Comparison of ENCODE assay signal across 7 mouse cellular contexts in the genomic region with DNA sequence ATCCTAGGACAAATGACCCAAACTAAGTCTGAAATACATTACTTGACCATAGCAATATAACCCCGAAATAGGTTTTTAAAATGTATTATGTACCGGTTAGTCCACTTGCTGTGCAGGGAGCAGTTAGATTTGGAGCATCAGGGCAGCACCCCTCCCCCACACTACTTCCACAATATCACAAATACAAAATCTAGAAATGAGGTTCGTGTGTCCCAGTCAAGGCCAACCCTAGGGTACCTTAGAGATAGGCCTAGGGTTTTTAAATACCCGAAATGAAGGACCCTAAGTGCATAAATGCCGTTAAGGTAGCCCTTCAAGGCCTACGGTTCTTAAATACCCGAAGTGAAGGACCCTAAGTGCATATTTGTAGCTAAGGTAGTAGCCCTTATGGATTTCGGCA. TPM values are rescaled to one million over a fixed set of nuclear protein-coding genes. Genes with fewer than 3 reads are reported as not detected.
DNase-seq lines count a peak whose midpoint lies in the region; ATAC-seq lines count a peak whose summit lies in the region.

No protein-coding gene starts in this region.

- H3K9me3 ChIP-seq in embryonic facial prominence, embryonic 14.5 days (ENCODE audit: control insufficient read depth, low read length), result no peaks in the 10 kb centered on the region
- no peaks in the 10 kb centered on the region for H3K9me3 ChIP-seq in kidney, embryonic 16.5 days (ENCODE audit: low read length)

- peak overlapping the region; percentile 66 for H3K4me2 ChIP-seq in embryonic facial prominence, embryonic 14.5 days (ENCODE audit: low read depth, low read length)
- H3K4me2 ChIP-seq in kidney, embryonic 16.5 days (replicated peaks; ENCODE audit: low read depth, low read length), result peak overlapping the region; percentile 74

- H3K4me3 ChIP-seq in embryonic facial prominence, embryonic 14.5 days (ENCODE audit: low read depth, low read length), result peak overlapping the region; percentile 96
- peak overlapping the region; percentile 72 for H3K4me3 ChIP-seq in kidney, embryonic 16.5 days (ENCODE audit: low read length)

- H3K4me1 ChIP-seq in embryonic facial prominence, embryonic 14.5 days (ENCODE audit: control insufficient read depth, insufficient read depth, low read length), result peaks cover 5% of the 10 kb centered on the region; the same call in 1 of the 2 replicates
- peaks cover 5% of the 10 kb centered on the region for H3K4me1 ChIP-seq in kidney, embryonic 16.5 days (ENCODE audit: insufficient read depth, low read length)

- H3K36me3 ChIP-seq in embryonic facial prominence, embryonic 14.5 days (ENCODE audit: control insufficient read depth, insufficient read depth, low read length), result 0 out of 2 replicates have a peak, but pooled peaks cover under 1% of the 10 kb centered on the region
- no peaks in the 10 kb centered on the region for H3K36me3 ChIP-seq in kidney, embryonic 16.5 days (ENCODE audit: insufficient read depth, low read length)

- peak overlapping the region; percentile 100 for H3K27ac ChIP-seq in embryonic facial prominence, embryonic 14.5 days (replicated peaks; ENCODE audit: low read depth, low read length)
- H3K27ac ChIP-seq in kidney, embryonic 16.5 days (ENCODE audit: low read length), result peak overlapping the region; percentile 100

- 27% methylated on average over 8 of the region's 8 CpGs for WGBS in embryonic facial prominence, embryonic 14.5 days
- 27% methylated on average over 8 of the region's 8 CpGs for WGBS in kidney, embryonic 16.5 days

- DNase-seq in layer of hippocampus, adult 9-10 months (ENCODE audit: low spot score), result peak; percentile 26
- no peak for DNase-seq in layer of hippocampus, adult 8-10 months (ENCODE audit: low spot score in 2 of 2)
- peak; percentile 52 for DNase-seq in NIH3T3 (ENCODE audit: low read depth)
- DNase-seq in embryonic facial prominence, embryonic 14.5 days (ENCODE audit: low spot score), result peak; percentile 15
- peak; percentile 31 for DNase-seq in lung, postnatal 36 days
- no peak for DNase-seq in natural killer cell, adult 2 months (ENCODE audit: low spot score in 2 of 2)

- ATAC-seq in embryonic facial prominence, embryonic 14.5 days (ENCODE audit: low read depth), result no peak
- ATAC-seq in kidney, embryonic 16.5 days (ENCODE audit: low FRiP score, low TSS enrichment), result no peak

- H3K9ac ChIP-seq in embryonic facial prominence, embryonic 14.5 days (ENCODE audit: low read depth, low read length), result peak overlapping the region; percentile 100
- peak overlapping the region; percentile 80 for H3K9ac ChIP-seq in kidney, embryonic 16.5 days (replicated peaks; ENCODE audit: low read length)

- no peaks in the 10 kb centered on the region for H3K27me3 ChIP-seq in embryonic facial prominence, embryonic 14.5 days (replicated peaks; ENCODE audit: control insufficient read depth, insufficient read depth, low read length)
- H3K27me3 ChIP-seq in kidney, embryonic 16.5 days (ENCODE audit: insufficient read depth, low read length), result no peaks in the 10 kb centered on the region

RNA-seq across cellular contexts. Expression of gene Zfand5, which starts 0.9 kb away (rescaled TPM):
- 100 to 1,000 TPM; 138 to 143 (median 141) TPM for total RNA-seq in layer of hippocampus, adult 8-10 months (2022)
- 130 and 133 TPM in 2 replicates for polyA plus RNA-seq in embryonic facial prominence, embryonic 14.5 days (2014; fragmentation: Nextera tagmentation; extraction: Ambion mirVana)
- 79.6 and 79.7 TPM in 2 replicates for polyA plus RNA-seq in kidney, embryonic 16.5 days (2015; fragmentation: Nextera tagmentation; extraction: Ambion mirVana)

Comparison
In these comparisons a context has a peak if more than half of its experiments do, and no peak if none do; other contexts are left out.
1. DNase-seq: peak in layer of hippocampus, adult 9-10 months (single experiment), NIH3T3 (single experiment), embryonic facial prominence, embryonic 14.5 days (single experiment) and lung, postnatal 36 days (single experiment); none in layer of hippocampus, adult 8-10 months (0 of 2) and natural killer cell, adult 2 months (0 of 2).